Mouse (Mus musculus): ENCODE measurements around the gene Nsf. TPM values are rescaled to one million over a fixed set of nuclear protein-coding genes. Genes with fewer than 3 reads are reported as not detected.
"Not testable (repeated sequence)": the region's sequence is repeated elsewhere in the genome, so short reads cannot be mapped to it uniquely, and the experiment has no call there.

Nsf gene
- polyA plus RNA-seq, 1 experiment from 2014 or later: 197 TPM

DNA sequence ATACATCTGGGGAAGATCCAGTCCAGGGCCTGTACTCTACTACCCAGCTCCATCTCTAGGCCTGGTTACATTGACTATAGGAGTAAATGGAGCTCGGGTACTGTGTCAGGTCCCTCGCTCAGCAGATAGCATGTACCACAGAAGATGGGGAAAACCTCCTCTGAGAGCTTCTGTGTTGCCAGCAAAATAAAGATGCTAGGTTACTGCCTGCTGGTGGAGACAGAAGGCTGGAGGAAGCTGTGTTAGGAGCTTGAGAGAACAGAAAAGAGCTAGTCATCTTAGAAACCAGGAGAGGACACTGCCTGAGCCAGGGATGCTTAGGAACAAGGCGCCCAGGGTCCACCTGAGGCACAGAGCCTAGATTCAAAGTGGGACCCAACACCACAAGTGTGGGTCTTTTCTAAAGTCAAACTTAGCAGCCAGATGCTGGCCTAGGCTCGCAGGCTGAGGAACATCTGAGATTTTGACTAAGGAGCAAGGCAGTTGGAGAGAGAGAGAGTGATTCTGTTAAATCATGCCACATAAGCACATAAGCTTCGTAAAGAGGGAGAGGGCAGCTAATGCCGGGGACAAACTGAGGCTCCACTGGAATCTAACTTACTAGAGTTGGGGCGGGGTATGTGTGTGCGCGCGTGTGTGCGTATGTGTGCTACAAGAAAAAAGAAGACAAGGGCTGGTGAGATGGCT is 66.0 kb downstream of the Nsf start:
- H3K9ac ChIP-seq: no peak overlapping the region
- H3K4me1 ChIP-seq (replicated peaks): peaks cover 27% of the 10 kb centered on the region
- 98% methylated on average over 11 of the region's 11 CpGs for WGBS
- no peak overlapping the region for H3K4me2 ChIP-seq
- H3K27me3 ChIP-seq: no peaks in the 10 kb centered on the region
- H3K27ac ChIP-seq (replicated peaks): no peak overlapping the region
- no peak overlapping the region for H3K4me3 ChIP-seq
- no peak for ATAC-seq (ENCODE audit: low FRiP score, low read depth)
- peaks cover 7% of the 10 kb centered on the region; the same call in 1 of the 2 replicates for H3K36me3 ChIP-seq
- H3K9me3 ChIP-seq: no peaks in the 10 kb centered on the region

DNA sequence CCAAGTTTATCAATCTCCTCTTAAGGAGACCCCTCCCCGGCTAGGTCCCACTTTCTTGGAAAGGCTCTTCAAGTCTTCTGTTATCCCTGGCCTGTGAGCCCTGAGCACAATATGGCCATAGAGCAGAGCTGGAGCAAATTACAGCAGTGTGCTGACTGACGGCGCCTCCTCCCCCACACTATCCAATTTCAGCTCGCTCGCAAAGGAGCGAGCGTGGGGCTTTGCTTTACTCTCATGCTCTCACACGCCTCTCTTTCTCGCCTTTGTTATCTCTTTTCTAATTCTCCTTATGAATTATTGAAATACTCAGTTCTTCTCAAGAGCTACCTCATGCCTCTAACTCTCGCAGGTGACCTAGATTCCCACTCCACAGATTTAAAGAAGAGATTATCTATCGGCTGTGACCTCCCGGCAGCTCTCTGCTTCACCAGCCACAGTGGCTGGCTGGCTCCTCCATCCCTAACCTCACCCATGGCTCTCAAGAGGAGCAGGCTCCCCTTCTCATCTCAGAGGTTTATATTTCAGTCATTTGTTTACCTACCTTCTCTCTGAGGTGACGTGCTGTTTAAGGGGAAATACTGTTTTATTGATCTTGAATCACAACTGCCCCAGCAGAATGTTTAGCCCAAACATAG is 69.0 kb downstream of the Nsf start:
- Histone ChIP-seq H3K4me3 (no peak overlapping the region), H3K9me3 (no peaks in the 10 kb centered on the region), H3K4me1 (replicated peaks) (peaks cover 20% of the 10 kb centered on the region), H3K27ac (replicated peaks) (peak overlapping the region; percentile 54), H3K27me3 (no peaks in the 10 kb centered on the region), H3K4me2 (peak overlapping the region; percentile 22), H3K36me3 (peaks cover 32% of the 10 kb centered on the region), H3K9ac (no peak overlapping the region)
- 14% methylated on average over 13 of the region's 13 CpGs for WGBS
- peak; percentile 88 for ATAC-seq (ENCODE audit: low FRiP score, low read depth)

DNA sequence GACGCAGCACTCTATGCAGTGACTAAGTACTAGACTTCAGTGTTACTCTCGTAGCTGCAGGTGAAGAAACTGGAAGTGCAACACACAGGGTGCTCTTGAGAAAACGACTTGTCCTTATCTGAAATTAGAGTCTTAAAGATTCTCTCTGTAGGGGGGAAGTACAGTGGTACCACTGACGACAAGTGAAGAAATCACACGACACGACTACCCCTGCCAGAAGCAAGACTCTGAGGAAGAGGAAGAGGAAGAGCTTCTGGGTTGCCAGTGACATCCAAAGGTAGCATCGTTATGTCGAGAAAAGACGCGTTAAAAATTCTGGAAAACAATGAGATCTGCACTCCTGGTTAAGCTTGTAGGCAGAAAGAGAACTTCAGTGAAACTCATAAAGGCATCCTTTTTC is 70.1 kb downstream of the Nsf start:
- Histone ChIP-seq H3K27me3 (no peaks in the 10 kb centered on the region), H3K9ac (no peak overlapping the region), H3K9me3 (no peaks in the 10 kb centered on the region), H3K27ac (replicated peaks) (0 out of 2 replicates have a peak overlapping the region, but pooled peaks have one; percentile 54), H3K4me3 (no peak overlapping the region), H3K36me3 (peaks cover 34% of the 10 kb centered on the region), H3K4me2 (no peak overlapping the region), H3K4me1 (replicated peaks) (peaks cover 20% of the 10 kb centered on the region)
- 92% methylated on average over 10 of the region's 10 CpGs for WGBS
- no peak for ATAC-seq (ENCODE audit: low FRiP score, low read depth)

DNA sequence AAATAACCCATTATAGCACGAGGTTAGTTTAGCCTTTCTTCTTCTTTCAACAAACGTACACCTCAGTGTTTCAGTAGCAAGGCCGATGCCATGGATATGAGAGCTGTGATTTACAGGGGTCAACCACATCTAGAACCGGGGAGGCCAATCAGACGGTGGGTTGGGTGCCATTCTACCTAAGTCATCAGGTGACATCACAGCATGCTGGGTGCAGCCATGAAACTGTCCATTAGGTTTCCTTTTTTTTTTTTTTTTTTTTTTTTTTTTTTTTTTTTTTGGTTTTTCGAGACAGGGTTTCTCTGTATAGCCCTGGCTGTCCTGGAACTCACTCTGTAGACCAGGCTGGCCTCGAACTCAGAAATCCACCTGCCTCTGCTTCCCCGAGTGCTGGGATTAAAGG is 74.4 kb downstream of the Nsf start:
- H3K36me3 ChIP-seq: peaks cover 36% of the 10 kb centered on the region
- not testable (repeated sequence) for H3K27me3 ChIP-seq; H3K4me1 ChIP-seq (replicated peaks); H3K4me3 ChIP-seq; ATAC-seq (ENCODE audit: low FRiP score, low read depth); H3K27ac ChIP-seq (replicated peaks); H3K4me2 ChIP-seq; H3K9me3 ChIP-seq; H3K9ac ChIP-seq
- WGBS: 95% methylated on average over 7 of the region's 8 CpGs

DNA sequence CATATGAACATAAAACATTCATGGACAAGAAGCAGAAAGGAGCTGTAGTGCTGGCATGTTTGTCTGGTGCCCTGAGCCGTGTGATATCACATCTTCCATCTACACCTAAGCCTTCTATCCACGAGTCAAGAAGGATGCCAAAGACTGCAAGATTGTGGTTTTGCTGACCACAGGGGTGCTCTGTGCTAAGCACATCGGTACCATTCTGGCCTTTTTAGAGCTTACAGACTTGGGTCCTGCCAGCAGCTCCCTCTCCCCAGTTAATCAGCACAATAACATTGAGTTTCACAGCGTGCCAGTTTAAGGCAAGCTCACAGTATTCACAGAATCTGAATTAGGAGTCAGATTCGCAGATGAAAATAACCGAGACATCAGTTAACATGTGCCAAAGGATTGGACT is 75.4 kb downstream of the Nsf start:
- no peak overlapping the region for H3K27ac ChIP-seq (replicated peaks)
- ATAC-seq (ENCODE audit: low FRiP score, low read depth): no peak
- peaks cover 42% of the 10 kb centered on the region for H3K36me3 ChIP-seq
- no peak overlapping the region for H3K9ac ChIP-seq
- no peaks in the 10 kb centered on the region for H3K9me3 ChIP-seq
- H3K27me3 ChIP-seq: no peaks in the 10 kb centered on the region
- no peaks in the 10 kb centered on the region for H3K4me1 ChIP-seq (replicated peaks)
- no peak overlapping the region for H3K4me2 ChIP-seq
- H3K4me3 ChIP-seq: no peak overlapping the region
- WGBS: 81% methylated on average over 6 of the region's 6 CpGs

DNA sequence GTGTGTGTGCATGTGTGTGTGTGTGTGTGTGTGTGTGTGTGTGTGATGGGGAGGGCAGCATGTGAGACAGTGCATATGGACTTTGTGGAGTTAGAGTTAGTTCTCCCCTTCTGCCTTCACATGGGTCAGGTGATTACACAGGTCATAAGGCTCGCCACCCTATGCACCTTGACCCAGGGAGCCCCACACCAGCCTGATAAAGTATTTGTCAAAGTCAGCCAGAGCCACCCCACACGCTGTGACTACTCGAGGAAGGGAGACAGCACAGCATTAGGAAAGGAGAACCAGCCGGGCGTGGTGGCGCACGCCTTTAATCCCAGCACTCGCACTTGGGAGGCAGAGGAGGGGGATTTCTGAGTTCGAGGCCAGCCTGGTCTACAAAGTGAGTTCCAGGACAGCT is 83.5 kb downstream of the Nsf start:
- Histone ChIP-seq H3K9ac (no peak overlapping the region), H3K27me3 (no peaks in the 10 kb centered on the region), H3K4me2 (no peak overlapping the region), H3K9me3 (no peaks in the 10 kb centered on the region), H3K36me3 (peaks cover 48% of the 10 kb centered on the region), H3K4me3 (no peak overlapping the region), H3K4me1 (replicated peaks) (no peaks in the 10 kb centered on the region), H3K27ac (replicated peaks) (no peak overlapping the region)
- WGBS: 91% methylated on average over 9 of the region's 9 CpGs
- no peak for ATAC-seq (ENCODE audit: low FRiP score, low read depth)

DNA sequence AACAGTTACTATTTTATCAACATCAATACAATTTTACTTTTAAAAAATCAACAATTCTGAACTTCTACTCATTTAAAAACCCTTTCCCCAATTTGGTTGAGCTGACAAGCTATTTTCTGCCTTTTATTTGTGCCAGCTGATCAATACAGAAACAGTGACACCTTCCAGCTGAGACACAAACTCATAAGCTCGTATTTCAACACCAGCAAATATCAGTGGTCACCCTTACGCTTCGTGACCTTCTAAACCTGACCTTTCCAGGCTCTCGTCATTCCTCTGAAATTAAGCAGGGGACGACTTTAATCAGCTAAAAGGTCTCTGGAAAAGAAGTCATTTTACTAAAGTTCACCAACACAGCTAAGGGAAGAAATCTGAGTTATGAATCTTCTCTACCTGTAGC is 86.2 kb downstream of the Nsf start:
- Histone ChIP-seq H3K27ac (replicated peaks) (no peak overlapping the region), H3K9ac (no peak overlapping the region), H3K9me3 (no peaks in the 10 kb centered on the region), H3K4me3 (no peak overlapping the region), H3K4me2 (no peak overlapping the region), H3K36me3 (peaks cover 27% of the 10 kb centered on the region), H3K27me3 (no peaks in the 10 kb centered on the region), H3K4me1 (replicated peaks) (no peaks in the 10 kb centered on the region)
- 73% methylated on average over 5 of the region's 5 CpGs for WGBS
- ATAC-seq (ENCODE audit: low FRiP score, low read depth): no peak

DNA sequence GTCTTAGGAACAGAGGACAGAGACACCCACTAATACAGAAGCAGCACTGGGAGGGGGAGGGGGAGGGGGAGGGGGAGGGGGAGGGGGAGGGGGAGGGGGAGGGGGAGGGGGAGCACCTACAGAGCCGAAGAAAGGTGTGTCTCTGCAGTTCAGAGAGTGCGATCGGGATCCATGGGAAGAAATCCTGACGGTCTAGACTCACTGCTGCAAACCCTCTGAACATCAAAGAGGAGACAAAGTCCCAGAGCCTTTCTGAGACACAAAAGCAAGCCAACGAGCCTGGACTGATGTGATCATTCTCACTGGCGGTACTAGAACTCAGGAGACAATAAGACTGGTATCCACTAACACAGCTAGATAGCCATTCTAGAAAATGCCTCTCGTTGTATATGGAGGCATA is 88.5 kb downstream of the Nsf start:
- peaks cover 27% of the 10 kb centered on the region for H3K36me3 ChIP-seq
- no peak overlapping the region for H3K27ac ChIP-seq (replicated peaks)
- no peaks in the 10 kb centered on the region for H3K4me1 ChIP-seq (replicated peaks)
- H3K9me3 ChIP-seq: no peaks in the 10 kb centered on the region
- H3K4me2 ChIP-seq: no peak overlapping the region
- WGBS: 73% methylated on average over 7 of the region's 7 CpGs
- no peak for ATAC-seq (ENCODE audit: low FRiP score, low read depth)
- H3K27me3 ChIP-seq: no peaks in the 10 kb centered on the region
- H3K9ac ChIP-seq: no peak overlapping the region
- no peak overlapping the region for H3K4me3 ChIP-seq

DNA sequence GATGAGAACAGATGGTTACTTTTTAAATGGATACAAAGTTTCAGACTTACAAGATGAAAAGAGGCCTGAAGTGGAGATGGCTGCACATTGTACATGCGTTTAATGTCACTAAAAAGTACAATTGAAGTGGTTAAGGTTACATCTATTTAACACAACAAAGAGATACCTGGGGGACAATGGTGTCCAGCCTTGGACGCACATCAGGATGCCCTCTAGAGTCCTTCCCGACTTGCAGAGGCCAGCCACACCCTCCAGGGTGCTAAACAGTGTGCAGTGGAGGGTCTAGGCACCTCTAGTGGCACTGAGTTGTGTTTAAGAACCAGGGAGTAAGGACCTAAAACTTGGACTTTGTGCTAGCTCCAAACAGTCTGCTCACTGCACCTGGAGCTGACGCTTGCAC is 89.4 kb downstream of the Nsf start:
- peaks cover 26% of the 10 kb centered on the region for H3K36me3 ChIP-seq
- H3K4me1 ChIP-seq (replicated peaks): no peaks in the 10 kb centered on the region
- 88% methylated on average over 4 of the region's 4 CpGs for WGBS
- H3K27me3 ChIP-seq: no peaks in the 10 kb centered on the region
- no peak overlapping the region for H3K27ac ChIP-seq (replicated peaks)
- H3K9ac ChIP-seq: no peak overlapping the region
- H3K9me3 ChIP-seq: no peaks in the 10 kb centered on the region
- no peak for ATAC-seq (ENCODE audit: low FRiP score, low read depth)
- H3K4me2 ChIP-seq: no peak overlapping the region
- no peak overlapping the region for H3K4me3 ChIP-seq

DNA sequence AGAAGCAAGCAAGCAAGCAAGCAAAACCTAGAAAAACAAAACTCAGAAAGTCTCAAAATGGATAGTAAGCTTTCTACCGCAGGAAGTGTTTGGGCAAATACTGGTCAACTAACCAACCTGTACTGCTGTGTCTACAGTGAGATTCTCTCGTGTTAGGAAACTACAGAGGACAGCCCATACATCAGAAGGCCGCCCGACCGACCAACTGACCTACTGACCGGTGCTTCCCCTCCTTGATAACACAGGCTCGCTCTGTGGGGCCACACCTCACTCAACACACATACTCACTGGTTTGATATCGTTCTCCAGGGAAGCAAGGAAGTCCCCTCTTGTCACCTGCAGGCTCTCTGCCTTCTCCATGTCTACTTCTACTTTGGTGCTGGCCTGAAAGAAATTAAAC is 90.9 kb downstream of the Nsf start:
- Histone ChIP-seq H3K4me3 (no peak overlapping the region), H3K9ac (no peak overlapping the region), H3K27me3 (no peaks in the 10 kb centered on the region), H3K4me1 (replicated peaks) (no peaks in the 10 kb centered on the region), H3K4me2 (no peak overlapping the region), H3K36me3 (peaks cover 33% of the 10 kb centered on the region), H3K27ac (replicated peaks) (no peak overlapping the region), H3K9me3 (no peaks in the 10 kb centered on the region)
- WGBS: 91% methylated on average over 8 of the region's 8 CpGs
- no peak for ATAC-seq (ENCODE audit: low FRiP score, low read depth)

DNA sequence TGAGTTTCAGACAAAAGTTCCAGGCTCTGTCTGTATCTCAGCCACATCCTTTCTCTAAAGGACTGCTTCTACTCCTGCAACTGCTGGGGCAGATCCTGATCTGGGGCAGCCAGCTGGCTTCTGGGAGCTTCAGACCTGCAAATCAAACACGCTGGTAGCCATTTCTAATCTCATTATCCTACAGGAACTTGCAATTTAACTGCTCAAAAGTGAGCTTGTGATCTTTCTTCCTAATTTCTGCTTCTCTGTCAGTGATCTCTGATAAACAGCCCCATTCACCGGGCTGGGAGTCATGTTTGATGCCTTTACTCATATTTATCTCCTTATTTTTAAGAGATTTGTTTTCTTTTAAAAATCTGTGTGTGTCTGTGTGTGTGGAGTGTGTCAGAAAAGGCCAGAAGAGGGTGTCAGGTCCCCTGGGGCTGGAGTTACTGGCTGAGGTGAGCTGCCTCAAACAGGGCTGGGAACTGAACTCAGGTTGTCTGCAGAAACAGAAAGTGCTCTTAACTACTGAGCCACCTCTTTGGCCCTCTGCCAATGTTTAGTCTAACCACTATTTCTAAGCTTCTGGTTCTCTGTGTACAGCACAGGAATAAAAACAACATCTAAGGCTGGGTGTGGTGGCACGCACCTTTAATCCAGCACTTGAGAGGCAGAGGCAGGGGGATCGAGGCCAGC is 93.8 kb downstream of the Nsf start:
- ATAC-seq (ENCODE audit: low FRiP score, low read depth): no peak
- WGBS: 86% methylated on average over 4 of the region's 4 CpGs
- H3K4me1 ChIP-seq (replicated peaks): no peaks in the 10 kb centered on the region
- no peak overlapping the region for H3K9ac ChIP-seq
- H3K9me3 ChIP-seq: no peaks in the 10 kb centered on the region
- H3K36me3 ChIP-seq: peaks cover 38% of the 10 kb centered on the region
- H3K4me2 ChIP-seq: no peak overlapping the region
- H3K27ac ChIP-seq (replicated peaks): no peak overlapping the region
- H3K27me3 ChIP-seq: no peaks in the 10 kb centered on the region
- no peak overlapping the region for H3K4me3 ChIP-seq

DNA sequence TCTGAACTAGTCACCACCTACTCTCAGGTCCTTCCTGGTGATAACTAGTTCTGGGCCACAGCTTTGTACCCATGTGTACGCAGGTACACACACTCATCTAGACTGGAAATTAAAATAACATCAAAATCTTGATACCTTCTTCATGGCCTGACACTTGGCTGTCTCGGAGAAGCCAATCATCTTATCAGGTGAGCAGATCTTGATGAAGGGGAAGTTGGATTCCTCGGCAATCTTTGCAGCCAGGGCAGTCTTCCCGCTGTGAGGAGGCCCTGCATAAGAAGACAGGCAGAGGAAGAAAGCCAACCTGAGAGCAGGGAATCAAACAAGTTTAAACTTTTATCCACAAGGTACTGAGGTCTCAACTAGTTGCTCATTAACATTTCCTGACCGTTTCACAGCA is 95.1 kb downstream of the Nsf start:
- peaks cover 38% of the 10 kb centered on the region for H3K36me3 ChIP-seq
- no peak for ATAC-seq (ENCODE audit: low FRiP score, low read depth)
- no peak overlapping the region for H3K4me2 ChIP-seq
- 71% methylated on average over 5 of the region's 5 CpGs for WGBS
- no peak overlapping the region for H3K4me3 ChIP-seq
- no peak overlapping the region for H3K9ac ChIP-seq
- no peak overlapping the region for H3K27ac ChIP-seq (replicated peaks)
- no peaks in the 10 kb centered on the region for H3K9me3 ChIP-seq
- no peaks in the 10 kb centered on the region for H3K27me3 ChIP-seq
- peaks cover 8% of the 10 kb centered on the region for H3K4me1 ChIP-seq (replicated peaks)

Measured in hindbrain, embryonic 15.5 days (tissue).